Mouse (Mus musculus): ENCODE measurements around the gene Il15ra.

- TF ChIP-seq CTCF (IDR thresholded peaks at IDR 0.05; ENCODE audit: borderline replicate concordance, insufficient read depth, low read depth, low read length) (no peak), POLR2A (IDR thresholded peaks at IDR 0.05; ENCODE audit: borderline replicate concordance, insufficient read depth, low read length) (no peak)
These were observed 6.1 kb upstream of the Il15ra start for GRCm38 (mm10) chr2:11698994-11699393.
